Mouse (Mus musculus) frontal cortex, postnatal 25 days (tissue): ENCODE data around the gene St6galnac3.

Source experiments
- DNase-seq, 2 experiments: peaks; one replicate each; pipeline ENCODE4 v3.0.0; 2022; ENCODE audit warnings: low spot score in 2 of 2

Gene St6galnac3

DNA sequence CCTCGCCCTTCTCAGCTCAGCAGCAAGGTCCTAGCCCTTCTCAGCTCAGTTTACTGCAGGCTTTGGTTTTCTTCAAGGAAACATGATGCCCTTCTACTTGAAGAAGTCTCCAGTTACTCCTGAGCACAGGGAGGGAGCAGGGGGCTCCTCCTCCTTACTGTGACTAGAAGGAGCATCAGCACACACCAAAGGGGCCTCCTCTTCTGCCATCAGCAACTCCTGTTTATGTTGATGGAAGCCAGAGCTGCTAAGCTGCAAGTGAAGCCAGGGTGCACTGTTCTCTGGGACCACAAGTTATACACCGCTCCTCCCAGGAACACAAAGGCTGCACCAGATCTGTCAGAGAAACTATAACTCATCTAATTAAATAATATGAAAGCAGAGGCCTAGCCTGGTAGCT, 34.4 kb downstream of the St6galnac3 start:
- DNase-seq: no peak

- DNase-seq: no peak
Observed at GRCm38 (mm10) chr3:153689793-153690291, 35.1 kb downstream of the St6galnac3 start.

DNA sequence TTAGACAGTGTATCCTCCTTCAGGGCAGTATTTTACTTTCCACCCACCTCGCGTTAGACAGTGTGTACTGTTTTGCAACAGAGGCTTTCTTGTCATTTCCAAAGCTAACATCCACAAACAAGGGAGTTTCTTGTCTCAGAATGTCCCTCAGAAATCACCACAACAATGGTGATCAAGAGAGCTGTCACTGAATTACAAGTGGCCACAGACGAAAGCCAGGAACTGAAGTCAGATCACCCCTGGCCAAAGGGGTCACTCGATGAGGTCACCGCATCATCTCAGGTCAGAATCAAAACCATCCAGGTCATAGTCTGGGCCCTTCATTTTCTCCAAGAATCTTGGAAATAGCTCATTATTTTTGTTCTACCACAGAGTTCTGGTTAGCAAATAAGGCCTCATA, 37.1 kb downstream of the St6galnac3 start:
- DNase-seq: no peak

DNA sequence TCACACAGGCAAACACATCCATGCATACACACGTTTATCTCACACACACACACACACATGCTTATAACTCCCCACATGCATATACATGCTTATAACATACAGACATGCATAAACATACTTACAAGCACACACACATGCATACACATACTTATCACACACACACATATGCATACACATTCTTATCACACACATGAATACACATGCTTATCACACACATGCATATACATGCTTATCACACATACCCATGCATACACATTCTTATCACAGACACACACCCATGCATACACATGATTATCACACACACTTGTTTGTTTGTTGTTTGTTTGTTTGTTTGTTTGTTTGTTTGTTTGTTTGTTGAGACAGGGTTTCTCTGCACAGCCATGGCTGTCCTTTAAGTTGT, 40.1 kb downstream of the St6galnac3 start:
- DNase-seq: no peak

DNA sequence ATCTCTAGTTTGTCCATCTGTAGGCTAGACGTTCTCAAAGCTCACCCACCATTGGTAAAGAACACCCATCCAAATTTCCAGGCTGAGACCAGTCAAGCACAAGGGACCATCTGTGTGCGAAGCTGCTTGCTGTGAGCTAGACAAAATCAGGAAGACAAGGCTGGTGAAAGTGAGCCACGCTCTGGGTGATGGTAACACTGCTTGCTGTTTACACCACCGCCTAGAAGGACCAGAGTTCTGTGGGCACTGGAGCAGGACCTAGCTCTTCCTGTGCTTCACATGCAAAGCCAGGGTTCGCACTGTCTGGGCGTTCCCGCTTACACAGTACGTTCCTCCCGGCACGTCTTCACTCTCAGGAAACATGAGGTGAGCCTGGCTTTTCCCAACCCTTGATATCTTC, 42.7 kb downstream of the St6galnac3 start:
- DNase-seq: no peak

GRCm38 (mm10) chr3:153681720-153682119, 43.3 kb downstream of the St6galnac3 start:
- DNase-seq: no peak

DNA sequence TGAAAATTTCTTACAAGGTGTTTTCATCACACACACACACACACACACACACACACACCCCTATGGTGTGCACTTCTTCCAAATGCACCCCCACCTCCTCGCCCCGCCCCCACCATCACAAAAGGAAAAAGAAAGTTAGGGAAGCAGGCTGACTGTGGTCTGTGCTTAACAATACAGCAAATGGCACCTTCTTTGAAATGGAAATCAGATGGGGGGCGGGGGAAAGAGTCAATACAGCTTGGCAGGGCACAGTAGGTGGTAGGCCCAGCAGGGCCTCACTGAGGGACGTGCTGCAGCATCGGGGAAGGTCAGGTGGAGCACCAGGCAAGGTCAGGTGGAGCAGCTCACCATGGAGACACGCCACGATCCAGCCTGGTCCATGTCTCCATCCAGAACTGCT, 49.1 kb downstream of the St6galnac3 start:
- no peak for DNase-seq

- DNase-seq: no peak
Observed at GRCm38 (mm10) chr3:153675073-153675472, 49.9 kb downstream of the St6galnac3 start.

DNA sequence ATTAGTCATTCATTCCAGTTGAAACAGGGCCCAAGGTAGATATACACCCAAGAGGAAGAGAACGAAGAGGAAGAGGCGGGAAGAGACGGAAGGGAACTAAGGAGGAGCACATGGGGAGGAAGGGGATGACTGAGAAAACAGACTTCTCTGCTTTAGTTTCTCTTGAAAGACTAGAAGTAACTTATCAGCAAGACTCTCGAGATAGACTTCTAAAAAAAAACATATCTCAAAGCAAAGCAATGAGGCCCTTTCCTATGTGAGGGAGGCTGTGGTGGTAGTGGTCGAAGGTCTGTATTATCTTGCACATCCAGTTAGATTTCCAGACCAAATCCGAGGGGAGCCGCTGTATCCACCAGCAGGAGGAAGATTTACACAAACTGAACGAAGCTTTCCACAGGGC, 50.6 kb downstream of the St6galnac3 start:
- DNase-seq: no peak

DNA sequence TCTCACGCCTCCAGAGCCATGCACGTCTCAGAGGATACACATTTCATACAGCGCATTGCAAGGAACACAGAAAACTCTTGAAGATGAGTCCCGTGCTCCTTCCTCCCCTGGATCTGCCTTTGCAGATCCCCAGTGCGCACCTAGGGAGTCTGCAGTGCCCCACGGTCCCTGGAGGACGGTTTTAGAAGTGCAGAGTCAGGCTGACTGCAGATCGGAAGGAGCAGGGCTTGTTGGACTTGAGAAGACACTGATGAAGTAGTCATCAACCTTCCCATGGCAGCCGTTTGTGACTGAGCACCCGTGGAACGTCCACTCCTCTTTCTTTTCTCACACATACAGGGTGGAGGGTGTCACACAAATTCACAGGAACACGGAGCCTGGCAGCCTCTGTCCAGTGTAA, 51.5 kb downstream of the St6galnac3 start:
- no peak for DNase-seq

- DNase-seq: no peak
Observed at GRCm38 (mm10) chr3:153670953-153671674, 53.9 kb downstream of the St6galnac3 start.

DNA sequence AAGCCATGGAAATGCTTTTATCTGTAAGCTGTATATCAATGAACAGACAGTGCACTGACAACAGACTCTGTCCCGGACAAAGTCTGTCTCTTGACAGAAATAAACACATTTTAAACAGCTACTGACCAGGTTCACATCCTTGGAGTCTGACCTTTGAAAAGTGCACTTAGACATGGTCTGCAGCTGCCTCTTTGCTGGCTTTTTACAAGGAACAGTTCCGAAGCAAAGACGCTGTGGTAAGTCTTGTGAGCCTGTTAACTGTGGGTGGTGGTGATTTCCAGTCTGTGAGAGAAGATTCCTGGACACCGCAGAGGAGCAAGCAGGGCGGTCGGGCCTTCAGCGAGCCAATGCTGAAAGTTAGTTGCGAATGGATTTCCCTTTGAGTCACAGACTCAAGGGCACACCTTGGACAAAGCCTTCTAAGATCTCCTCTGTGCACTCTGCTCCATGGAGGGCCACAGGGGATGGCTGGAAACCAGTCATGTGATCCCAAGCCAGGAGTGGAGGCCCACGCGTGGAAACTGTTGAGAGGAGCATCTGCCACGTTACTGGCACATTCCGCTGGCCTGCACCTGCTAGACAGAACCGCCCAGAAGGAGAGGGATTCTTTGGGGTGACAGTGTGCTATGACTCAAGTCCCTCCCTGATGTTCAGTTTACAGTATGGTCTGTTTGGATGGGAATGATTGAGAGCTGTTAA, 55.1 kb downstream of the St6galnac3 start:
- no peak for DNase-seq

DNA sequence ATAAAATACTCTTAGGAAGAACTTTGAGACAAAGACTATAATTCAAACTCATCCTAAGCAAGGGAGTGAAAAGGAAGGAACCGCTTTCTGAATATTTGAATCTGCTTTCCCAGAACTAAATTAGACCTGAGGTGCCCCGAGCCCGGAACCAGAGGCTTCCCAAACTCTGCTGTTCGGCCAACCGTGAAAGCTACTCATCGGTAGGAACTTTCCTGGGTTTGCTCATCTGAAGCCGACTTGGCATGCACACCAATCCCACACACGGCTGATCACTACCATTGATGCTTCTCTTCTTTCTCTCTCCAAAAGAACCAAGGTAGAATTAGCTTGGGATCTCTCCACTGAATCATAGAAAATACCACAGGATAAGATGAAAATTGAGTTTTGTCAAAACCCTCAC, 55.6 kb downstream of the St6galnac3 start:
- DNase-seq: no peak

- no peak for DNase-seq
Observed at GRCm38 (mm10) chr3:153668447-153669290, 56.3 kb downstream of the St6galnac3 start.

DNA sequence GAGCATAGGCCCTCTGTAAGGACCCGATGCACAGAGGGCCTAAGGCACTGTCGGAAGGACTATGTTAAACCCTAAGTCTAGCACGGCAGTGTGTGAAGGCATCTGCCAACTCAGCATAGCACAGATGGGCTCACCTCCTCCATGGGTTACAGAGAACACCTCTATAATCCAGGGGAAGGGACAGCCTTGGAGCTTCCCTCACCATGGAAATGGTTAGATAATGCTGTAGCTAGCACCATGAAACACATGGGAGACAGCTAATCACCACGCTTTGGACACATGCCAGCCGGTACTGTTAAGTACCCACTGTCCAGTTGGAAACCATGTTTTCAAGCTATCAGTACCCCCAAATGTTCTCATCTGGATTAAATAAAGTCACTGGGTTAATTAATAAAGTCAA, 60.3 kb downstream of the St6galnac3 start:
- DNase-seq: no peak

DNA sequence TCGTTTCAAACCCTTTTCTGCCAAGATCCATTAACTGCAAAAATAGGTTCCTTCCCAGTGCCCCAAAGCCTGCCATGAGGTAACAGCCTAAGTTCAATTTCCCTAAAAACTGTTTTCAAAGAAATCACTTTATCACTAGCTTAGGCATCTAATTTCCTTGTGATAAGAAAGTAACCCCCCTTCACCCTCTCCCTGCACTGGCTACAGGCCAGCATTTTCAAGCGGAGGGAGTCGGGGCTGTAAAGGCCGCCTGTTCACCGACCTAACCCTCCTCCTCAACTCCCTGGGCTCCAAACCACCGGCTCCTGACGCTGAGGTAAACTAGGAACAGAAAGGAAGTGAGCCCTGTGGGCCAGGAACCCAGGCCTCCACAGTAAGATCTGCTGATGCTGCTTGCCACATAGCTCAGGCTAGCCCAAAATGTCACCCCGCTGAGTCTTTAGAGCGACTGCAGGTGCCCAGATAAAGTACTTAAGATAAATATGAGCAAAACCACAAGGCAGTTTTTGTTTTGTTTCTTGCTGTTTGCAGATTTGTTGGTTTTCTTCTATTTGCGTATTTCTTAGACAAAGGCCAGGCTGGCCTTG, 61.0 kb downstream of the St6galnac3 start:
- no peak for DNase-seq

DNA sequence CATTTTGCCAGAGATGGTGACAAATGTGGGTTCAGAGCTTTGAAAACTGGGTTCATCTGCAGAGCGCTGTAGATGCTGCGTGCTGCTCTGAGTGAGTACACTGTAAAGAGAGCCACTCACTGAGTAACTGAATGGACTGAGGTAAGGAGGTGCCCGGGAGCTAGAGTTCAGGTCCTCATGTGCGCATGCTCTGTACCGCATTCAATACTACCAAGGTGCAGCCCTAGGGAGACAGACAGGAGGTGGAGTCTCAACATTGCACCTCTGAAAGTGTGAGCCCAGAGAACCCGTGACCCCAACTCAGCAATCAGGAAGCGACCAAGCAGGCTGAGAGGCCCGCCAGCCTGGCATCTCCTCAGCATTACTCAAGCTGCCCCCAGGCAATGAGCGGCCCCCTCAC, 62.2 kb downstream of the St6galnac3 start:
- no peak for DNase-seq

DNA sequence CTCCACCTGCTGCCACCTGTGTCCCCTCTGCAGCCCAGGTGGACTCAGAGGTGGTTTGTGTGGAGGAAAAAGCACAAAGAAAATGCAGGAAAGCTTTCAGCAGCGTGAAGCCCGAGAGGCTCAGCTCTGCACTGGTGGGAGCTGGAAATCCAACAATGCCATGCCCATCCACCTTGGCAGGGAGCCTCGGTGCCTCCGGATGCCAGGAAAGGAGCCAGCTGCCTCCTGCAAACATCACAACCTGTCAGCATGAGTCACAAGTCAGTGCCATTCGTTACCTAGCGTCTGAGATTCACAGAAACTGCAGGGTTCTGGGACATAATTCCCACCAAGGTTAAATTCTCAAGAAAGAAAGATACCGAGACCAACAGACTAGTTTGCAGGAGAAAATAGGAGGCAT, 63.0 kb downstream of the St6galnac3 start:
- no peak for DNase-seq

DNA sequence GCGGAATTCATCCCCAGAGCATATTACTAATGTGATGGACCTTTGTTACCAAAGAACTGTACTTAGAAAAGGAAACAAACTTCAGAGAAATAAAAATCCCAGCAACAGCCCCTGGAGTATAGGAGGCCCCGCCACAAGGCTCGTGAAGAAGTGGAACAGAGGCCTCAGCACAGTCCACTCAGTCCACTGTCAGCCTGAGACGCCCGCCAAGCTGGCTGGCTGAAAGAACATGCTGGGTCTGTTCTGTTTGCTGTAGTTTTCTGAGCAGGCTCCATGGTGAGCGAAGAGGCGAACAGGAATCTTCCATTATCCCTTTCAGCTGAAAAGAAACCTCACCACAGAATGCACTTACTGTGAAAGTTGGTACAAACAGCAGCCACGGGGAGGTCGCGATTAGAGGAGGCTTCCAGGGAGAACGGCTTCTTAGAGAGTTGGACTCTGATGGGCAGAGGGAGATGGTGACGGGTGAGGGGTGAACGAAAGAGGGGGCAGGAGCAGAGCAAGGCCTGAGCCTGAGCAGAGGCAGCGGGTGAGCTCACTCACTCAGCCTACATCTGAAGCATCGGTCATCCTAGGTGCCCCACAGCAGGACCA, 65.3 kb downstream of the St6galnac3 start:
- DNase-seq: no peak

- DNase-seq: peak; percentile 40 to 45
Observed at GRCm38 (mm10) chr3:153658051-153658777, 66.8 kb downstream of the St6galnac3 start.

GRCm38 (mm10) chr3:153655071-153655470, 69.9 kb downstream of the St6galnac3 start:
- DNase-seq: peak; percentile 69 to 70
